Mouse (Mus musculus) kidney, postnatal 4 days (tissue): ENCODE data around the gene Colgalt1.

ENCODE experiments used
- DNase-seq, 2 experiments: peaks; one replicate each; pipeline ENCODE4 v3.0.0; 2021; ENCODE audit warnings: mixed read lengths in 2 of 2

Colgalt1 gene

DNA sequence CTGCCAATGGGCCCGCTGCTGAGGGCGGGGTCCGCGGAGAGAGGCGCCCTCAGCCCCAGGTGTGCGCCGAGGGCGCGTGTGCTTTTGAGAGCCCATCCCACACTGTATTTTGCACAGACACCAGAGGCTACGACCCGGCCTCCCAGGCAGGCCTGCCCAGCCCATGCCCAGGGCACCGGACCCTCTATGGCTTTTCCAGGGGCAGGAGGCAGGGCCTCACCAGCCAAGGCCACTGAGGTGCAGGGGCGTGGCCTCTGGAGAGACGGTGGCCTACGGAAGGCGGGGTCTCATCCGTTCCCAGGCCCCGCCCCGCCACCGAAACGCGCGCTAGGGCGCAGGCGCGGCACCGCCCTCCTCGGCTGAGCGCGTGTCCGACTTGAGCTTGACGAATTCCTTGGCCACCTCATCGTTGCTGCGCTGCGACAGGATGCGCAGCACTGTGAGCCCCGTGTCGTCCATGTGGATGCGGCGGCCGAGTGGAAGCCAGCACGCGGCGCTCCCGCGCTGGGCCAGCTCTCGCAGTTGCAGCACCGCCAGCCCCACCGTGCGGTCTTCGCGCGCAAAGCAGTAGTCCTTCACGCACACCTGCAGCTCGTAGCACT, 18.4 kb downstream of the Colgalt1 start:
- peak; percentile 96 to 97 for DNase-seq

DNA sequence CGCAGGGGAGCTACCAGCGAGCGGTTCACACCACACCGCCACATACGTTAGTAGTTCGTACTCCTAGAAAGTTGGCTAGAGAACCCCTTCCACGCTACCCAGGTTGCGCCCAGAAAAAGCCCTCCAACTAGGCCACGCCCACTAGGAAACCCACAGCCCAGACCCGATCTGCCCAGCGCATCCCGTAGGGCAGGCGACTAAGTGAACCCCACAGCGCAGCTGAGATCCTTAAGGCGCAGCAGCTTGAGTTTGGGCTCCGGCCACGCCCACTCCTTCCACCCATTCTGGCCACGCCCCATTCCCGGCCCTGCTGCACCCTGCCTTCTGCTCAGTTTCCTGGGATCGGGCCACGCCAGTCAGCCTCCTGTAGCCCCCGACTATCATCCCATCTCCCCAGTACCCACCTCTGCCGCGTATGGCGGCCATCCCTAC, 19.0 kb downstream of the Colgalt1 start:
- DNase-seq, result peak; percentile 78 to 84

DNA sequence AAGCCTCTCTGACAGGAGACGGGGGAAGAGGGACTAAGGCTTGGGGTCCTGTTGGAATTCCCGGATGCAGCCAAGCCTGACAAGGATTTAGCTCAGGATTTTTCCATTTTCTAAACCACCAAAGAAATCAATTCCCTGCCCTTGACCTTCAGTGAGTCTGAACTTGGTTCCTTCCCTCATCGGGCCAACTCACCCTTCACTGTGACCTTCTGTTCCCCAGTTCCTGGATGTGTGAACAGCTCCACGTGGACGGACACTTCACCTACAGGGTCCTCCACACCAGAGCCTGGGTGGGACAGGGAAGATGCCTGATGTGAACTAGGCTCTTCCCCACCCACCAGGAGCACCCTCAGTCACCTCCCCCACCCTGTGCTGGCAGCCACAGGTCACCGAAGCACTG, 20.0 kb downstream of the Colgalt1 start:
- no peak for DNase-seq

DNA sequence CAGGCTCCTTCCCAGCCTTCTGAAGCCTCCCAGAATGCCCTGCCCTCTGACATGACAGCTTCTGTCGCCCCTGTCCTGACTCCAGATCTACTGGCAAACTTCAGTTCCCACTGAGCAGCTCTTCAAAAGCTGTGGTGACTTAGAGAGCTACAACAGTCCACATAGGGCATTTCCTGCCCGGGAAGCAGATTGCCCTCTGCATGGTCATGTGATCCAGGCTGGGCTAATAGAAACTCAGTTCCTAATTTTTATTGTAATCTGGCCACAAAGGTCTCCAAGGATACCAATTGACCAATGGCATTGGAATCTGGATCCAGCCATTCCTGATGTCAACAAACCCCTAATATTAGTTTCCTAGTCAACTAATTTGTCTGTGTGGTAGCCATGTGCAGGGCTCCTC, 21.1 kb downstream of the Colgalt1 start:
- no peak for DNase-seq

DNA sequence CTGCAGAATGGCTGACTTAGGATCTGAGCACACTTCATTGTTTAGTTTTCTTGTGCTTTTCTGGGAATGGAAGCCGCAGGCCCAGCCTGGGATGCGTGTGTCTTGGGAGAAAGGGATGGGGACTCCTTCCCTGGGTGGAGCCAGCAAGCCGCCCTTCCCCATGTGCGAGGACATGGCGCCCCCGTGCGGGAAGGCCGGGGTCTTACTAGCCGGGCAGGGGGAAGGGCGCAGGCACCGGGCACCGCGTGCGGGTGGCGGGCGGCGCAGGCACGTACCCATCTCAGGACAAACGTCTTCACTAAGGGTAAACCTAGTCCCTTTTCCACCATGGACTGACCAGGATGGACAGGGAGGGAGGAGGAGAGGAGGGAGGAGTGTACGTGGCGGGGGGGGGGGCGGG, 22.4 kb downstream of the Colgalt1 start:
- peak; percentile 62 to 70 for DNase-seq

DNA sequence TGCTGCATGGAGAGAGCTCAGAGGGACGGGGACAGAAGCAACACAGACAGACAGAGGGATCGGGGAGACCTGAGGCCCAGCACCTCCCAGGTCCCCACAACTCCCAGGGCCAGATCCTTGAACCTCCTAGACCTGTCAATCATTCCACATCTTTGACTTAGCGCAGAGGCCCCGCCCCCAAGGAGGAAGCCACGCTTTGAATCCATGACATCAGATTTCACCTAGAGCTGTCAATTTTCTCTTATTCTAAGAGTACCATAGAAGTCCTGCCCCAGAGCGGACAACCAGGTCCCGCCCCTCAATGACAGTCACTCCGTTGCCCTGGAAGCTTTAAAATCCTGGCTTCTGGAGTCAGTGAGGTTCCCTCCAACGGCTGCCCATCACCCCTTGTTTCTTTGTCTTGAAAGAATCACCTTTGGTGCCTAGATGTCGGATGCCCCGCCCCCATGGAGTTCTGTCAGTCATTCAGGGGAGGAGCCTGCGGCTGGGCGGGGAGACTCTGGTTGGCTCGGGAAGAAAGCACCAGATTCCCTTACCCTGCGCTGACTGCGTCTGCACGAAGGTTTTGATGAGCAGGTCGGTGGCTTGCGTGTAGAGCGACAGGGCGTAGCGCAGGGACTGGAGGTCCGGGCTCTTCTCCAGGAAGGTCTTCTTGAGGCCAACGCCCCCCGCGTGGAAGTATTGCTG, 23.3 kb downstream of the Colgalt1 start:
- peak; percentile 70 to 80 for DNase-seq

GRCm38 (mm10) chr8:71637149-71638095, 26.6 kb downstream of the Colgalt1 start:
- DNase-seq, result no peak

GRCm38 (mm10) chr8:71638321-71638720, 27.5 kb downstream of the Colgalt1 start:
- no peak for DNase-seq

GRCm38 (mm10) chr8:71639318-71639717, 28.5 kb downstream of the Colgalt1 start:
- DNase-seq, result no peak

DNA sequence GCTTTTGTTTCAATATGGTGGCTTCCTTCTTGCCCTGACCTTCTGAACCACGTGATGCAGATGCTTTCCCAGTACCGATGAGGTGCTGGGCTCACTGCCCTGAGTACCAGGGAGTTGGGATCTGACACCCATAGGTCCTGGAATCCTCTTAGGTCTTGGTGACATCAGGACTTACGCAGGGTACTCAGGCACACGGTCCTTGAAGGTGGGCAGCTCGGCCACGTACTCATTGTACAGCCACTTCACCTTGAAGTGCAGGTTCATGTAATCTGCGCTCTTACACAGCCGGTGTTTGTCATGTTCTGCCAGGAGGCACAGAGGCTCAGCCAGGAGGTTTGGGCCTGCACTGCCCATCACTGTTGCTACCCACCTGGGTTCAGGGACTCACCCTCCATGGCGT, 34.7 kb downstream of the Colgalt1 start:
- no peak for DNase-seq

DNA sequence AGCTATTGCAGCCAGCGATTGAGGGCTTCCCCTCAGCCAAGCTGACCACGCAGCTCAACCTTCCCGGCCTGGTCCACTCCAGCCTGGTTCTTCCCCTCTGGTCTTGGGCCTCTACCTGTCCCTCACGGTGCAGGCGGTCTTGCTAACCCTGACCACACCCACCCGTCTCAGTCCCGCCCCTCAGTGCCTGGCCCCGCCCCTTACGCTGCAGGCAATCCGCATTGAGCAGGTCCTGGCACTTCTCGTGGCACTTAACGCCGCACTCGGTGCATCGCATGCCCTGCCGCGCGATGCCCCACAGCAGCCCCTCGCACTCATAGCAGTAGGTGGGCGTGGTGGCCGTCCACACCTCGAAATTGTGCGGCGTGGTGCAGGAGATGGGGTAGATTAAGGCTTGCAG, 43.8 kb downstream of the Colgalt1 start:
- peak; percentile 75 to 79 for DNase-seq

GRCm38 (mm10) chr8:71657816-71658215, 47.0 kb downstream of the Colgalt1 start:
- peak in 1 of 2 experiments; percentile 31 for DNase-seq

GRCm38 (mm10) chr8:71658515-71659049, 47.8 kb downstream of the Colgalt1 start:
- DNase-seq, result peak in 1 of 2 experiments; percentile 45

DNA sequence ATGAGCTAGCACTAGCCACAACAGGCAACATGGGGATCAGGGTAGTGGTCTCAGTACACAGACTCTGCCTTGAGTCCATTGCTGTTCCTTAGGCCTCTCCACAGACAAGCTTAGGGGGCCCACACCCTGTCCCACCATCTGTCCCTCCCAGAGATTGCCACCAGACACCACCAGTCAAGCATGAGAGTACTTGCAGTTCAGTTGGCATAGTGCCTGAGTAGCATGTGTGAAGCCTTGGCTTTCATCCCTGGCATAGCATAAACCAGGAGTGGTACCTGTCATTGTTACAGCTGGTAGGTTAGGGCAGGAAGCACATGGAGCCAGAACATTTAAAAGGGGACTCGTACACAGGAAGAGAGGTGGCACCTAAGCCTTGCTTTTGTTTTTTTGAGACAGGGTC, 49.0 kb downstream of the Colgalt1 start:
- DNase-seq, result no peak

DNA sequence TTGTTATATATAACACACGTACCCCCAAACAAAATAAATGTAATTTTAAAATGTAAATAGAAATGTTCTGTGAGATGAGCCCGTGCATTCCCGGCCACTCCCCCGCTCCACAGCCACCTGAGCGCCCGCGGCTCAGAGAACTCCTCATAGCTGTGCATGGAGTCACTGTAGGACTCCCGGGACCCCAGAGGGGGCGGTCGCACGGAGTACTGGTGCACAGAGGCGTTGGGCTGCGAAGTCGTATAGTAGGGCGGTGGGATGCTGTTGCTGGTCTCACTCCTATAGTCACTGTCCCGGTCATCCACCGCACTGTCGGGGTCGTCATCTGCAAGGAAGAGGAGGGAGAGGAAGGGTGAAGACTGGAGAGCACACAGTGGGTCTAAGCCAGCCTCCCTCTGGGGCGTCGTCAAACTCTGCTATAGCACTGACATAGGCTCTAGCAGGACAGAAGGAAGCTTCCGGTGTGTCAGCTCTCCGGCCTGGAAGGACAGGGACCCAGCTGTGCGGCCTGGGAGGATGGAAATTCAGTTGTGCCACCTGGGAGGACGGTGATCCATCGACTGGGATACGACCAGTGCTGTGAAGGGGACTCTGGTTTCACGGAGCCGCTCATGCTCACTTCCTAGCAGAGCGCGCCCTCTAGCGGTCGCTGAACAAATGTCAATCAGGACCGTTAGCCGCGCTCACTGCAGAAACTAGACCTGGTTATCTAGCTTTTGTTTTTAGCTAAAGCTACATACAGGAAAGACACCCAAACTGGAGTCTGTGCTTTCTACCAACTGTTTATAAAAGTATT, 49.7 kb downstream of the Colgalt1 start:
- DNase-seq, result peak; percentile 94

GRCm38 (mm10) chr8:71665331-71666130, 54.7 kb downstream of the Colgalt1 start:
- peak; percentile 93 to 94 for DNase-seq

DNA sequence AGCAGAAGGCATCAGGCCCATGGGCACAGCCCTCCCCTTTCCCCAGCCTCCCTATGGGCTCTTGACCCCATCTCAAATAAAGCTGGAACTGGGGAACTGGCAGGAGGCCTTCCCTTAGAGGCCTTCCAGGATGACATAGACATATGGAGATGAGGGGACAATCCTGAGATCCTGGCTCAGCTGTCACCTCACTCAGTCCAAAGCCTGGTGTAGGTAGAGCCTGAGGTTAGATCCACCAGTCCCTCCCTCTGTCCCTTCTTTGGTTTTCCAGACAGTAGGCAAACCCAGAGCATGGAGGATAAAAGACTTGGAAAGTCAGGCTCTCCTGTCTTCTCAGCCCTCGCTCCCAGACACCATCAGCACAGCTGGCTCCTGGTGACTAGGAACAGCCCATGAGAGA, 56.1 kb downstream of the Colgalt1 start:
- no peak for DNase-seq

- DNase-seq, result no peak
Observed at GRCm38 (mm10) chr8:71667256-71667655, 56.5 kb downstream of the Colgalt1 start.

DNA sequence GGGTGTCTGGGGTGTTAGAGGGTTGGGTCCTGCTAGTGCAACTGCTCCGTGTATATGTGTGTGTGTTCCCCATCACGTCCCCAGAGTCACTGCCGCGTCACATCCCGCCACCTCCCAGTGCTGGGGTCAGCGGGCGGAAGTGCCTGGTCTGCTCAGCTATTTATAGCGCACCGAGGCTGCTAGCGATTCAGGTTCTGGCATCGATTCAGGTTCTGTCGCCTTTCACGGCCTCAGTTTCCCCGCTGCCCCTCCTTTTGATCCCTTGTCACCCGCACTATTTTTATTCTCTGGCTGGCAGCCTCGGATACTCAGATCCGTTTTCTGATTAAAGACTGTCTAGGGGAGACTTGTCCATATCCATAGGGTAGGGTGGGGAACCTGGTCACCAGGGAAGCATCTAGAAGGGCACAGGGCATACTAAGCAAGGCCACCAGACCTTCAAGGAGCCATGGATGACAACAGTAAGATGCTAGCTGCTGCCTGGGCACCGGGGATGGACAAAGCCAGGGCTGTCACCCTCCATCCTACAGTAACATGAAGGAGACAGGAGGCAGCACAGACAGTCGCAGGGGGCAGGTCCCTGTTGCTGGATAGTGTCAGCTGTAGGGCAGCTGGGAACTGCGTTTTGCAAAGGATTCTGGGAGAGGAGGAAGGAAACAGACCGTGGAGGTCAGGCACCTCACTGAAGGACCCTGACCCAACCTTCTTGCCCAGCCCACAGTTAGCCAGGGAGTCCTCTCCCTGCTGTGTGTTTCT, 57.6 kb downstream of the Colgalt1 start:
- peak; percentile 63 to 76 for DNase-seq

DNA sequence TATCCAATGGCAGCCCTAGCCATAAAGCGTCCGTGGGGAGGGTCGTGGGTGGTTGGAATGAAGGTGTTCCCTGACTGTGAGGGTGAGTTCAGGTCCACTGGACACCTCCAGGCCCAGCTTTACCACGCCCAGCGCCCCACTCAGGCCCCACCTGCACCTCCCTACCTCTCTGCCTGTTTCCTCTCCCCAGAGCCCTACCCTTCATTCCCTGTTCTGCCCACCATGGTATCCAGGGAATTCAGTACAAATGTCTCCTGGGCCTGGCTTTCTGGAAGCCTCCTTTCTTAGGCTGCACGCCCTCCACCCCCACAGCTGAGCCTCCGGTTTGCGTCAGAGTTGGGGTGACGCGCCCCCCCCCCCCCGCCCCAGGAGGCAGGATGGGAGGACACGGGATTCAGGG, 59.4 kb downstream of the Colgalt1 start:
- DNase-seq, result peak in 1 of 2 experiments; percentile 6
